Mouse (Mus musculus) bone marrow, adult 2 months (tissue): ENCODE data around the gene Tenm3.

Experiments
- CTCF ChIP-seq: fragments of 200-500 bp; IDR thresholded peaks from 2 replicates; pipeline ENCODE4 v1.5.1; 2011; ENCODE audit warnings: low read length, control low read depth; ENCODE audit not compliant: control insufficient read depth, insufficient read depth
- POLR2A ChIP-seq: fragments of 200-500 bp; IDR thresholded peaks from 2 replicates; pipeline ENCODE4 v1.6.1; 2011; ENCODE audit warnings: low read depth, mild to moderate bottlenecking, control low read depth, low read length, borderline replicate concordance; ENCODE audit not compliant: control insufficient read depth

DNA sequence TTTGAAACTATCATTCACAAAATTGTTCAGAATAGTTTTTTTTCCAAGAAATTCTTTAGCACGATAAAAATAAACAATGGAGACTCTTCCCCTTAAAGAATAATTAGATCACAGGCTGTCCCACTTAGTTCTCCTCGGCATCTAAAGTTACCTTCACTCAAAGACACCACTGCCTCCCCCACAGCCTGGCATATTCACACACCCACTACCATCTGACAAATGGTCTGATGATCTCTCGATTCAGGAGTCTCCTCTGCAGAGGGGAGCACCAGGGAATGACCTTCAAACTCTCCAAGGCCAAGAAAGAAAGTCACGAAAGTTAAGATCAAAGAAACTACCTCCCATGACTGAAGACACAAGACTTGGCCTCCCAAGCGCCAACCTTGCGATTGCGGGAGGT, 329.9 kb downstream of the Tenm3 start:
- TF ChIP-seq CTCF, result no peak
- TF ChIP-seq POLR2A, result no peak
